Mouse (Mus musculus): Measurements from ENCODE around the gene Sit1. TPM values are rescaled to one million over a fixed set of nuclear protein-coding genes. Genes with fewer than 3 reads are reported as not detected.

The Sit1 gene
- polyA plus RNA-seq, 1 experiment from 2014 or later = not detected

- H3K27ac ChIP-seq (ENCODE audit: low read depth, low read length) = no peak overlapping the region
- H3K4me3 ChIP-seq (ENCODE audit: low read length) = no peak overlapping the region
- peaks cover 7% of the 10 kb centered on the region for H3K27me3 ChIP-seq (replicated peaks; ENCODE audit: control insufficient read depth, insufficient read depth, low read length)
- H3K4me1 ChIP-seq (ENCODE audit: control insufficient read depth, insufficient read depth, low read depth, low read length) = peaks cover 13% of the 10 kb centered on the region
- WGBS = 82% methylated on average over 4 of the region's 4 CpGs
- H3K9me3 ChIP-seq (ENCODE audit: control insufficient read depth, low read length) = no peaks in the 10 kb centered on the region
- H3K36me3 ChIP-seq (ENCODE audit: control insufficient read depth, insufficient read depth, low read length) = no peaks in the 10 kb centered on the region
- no peak for ATAC-seq
- no peak overlapping the region for H3K4me2 ChIP-seq (ENCODE audit: low read length)
- no peak overlapping the region for H3K9ac ChIP-seq (ENCODE audit: low read depth, low read length)
These were observed 20.7 kb upstream of the Sit1 start for GRCm38 (mm10) chr4:43504269-43504668.

GRCm38 (mm10) chr4:43503506-43503905 is 20.0 kb upstream of the Sit1 start:
- H3K9me3 ChIP-seq (ENCODE audit: control insufficient read depth, low read length) = no peaks in the 10 kb centered on the region
- WGBS = 82% methylated on average over 6 of the region's 6 CpGs
- no peak for ATAC-seq

GRCm38 (mm10) chr4:43503041-43503440 is 19.5 kb upstream of the Sit1 start:
- peaks cover 6% of the 10 kb centered on the region for H3K4me1 ChIP-seq (ENCODE audit: control insufficient read depth, insufficient read depth, low read depth, low read length)
- H3K36me3 ChIP-seq (ENCODE audit: control insufficient read depth, insufficient read depth, low read length) = no peaks in the 10 kb centered on the region
- no peaks in the 10 kb centered on the region for H3K9me3 ChIP-seq (ENCODE audit: control insufficient read depth, low read length)
- no peak overlapping the region for H3K4me3 ChIP-seq (ENCODE audit: low read length)
- WGBS = 73% methylated on average over 2 of the region's 2 CpGs
- no peak overlapping the region for H3K9ac ChIP-seq (ENCODE audit: low read depth, low read length)
- H3K27me3 ChIP-seq (replicated peaks; ENCODE audit: control insufficient read depth, insufficient read depth, low read length) = no peaks in the 10 kb centered on the region; the same call in 1 of the 2 replicates
- no peak overlapping the region for H3K4me2 ChIP-seq (ENCODE audit: low read length)
- no peak for ATAC-seq
- H3K27ac ChIP-seq (ENCODE audit: low read depth, low read length) = no peak overlapping the region

More at GRCm38 (mm10) chr4:43503506-43503905, 20.0 kb upstream of the Sit1 start:
- Histone ChIP-seq H3K27ac (ENCODE audit: low read depth, low read length) (no peak overlapping the region), H3K27me3 (replicated peaks; ENCODE audit: control insufficient read depth, insufficient read depth, low read length) (no peaks in the 10 kb centered on the region; the same call in 1 of the 2 replicates), H3K36me3 (ENCODE audit: control insufficient read depth, insufficient read depth, low read length) (no peaks in the 10 kb centered on the region), H3K4me1 (ENCODE audit: control insufficient read depth, insufficient read depth, low read depth, low read length) (peaks cover 11% of the 10 kb centered on the region), H3K4me3 (ENCODE audit: low read length) (no peak overlapping the region), H3K9ac (ENCODE audit: low read depth, low read length) (no peak overlapping the region), H3K4me2 (ENCODE audit: low read length) (no peak overlapping the region)

- Histone ChIP-seq H3K27ac (ENCODE audit: low read depth, low read length) (no peak within 1 kb of the TSS), H3K4me3 (ENCODE audit: low read length) (peak within 1 kb of the TSS; percentile 56), H3K4me1 (ENCODE audit: control insufficient read depth, insufficient read depth, low read depth, low read length) (peaks cover 8% of the 10 kb centered on the region), H3K36me3 (ENCODE audit: control insufficient read depth, insufficient read depth, low read length) (no peaks in the 10 kb centered on the region), H3K9me3 (ENCODE audit: control insufficient read depth, low read length) (no peaks in the 10 kb centered on the region), H3K9ac (ENCODE audit: low read depth, low read length) (peak within 1 kb of the TSS; percentile 65), H3K4me2 (ENCODE audit: low read length) (peak within 1 kb of the TSS; percentile 88), H3K27me3 (replicated peaks; ENCODE audit: control insufficient read depth, insufficient read depth, low read length) (no peaks in the 10 kb centered on the region)
- ATAC-seq = peak; percentile 85
- 6% methylated on average over 50 of the region's 50 CpGs for WGBS
These were observed 16.1 kb upstream of the Sit1 start, which contains the start of gene Arhgef39 for GRCm38 (mm10) chr4:43499407-43500333. Arhgef39 (minus strand) TSS chr4:43499695.

GRCm38 (mm10) chr4:43498983-43499382 is 15.4 kb upstream of the Sit1 start:
- Histone ChIP-seq H3K9ac (ENCODE audit: low read depth, low read length) (peak overlapping the region; percentile 65), H3K4me3 (ENCODE audit: low read length) (peak overlapping the region; percentile 56), H3K27me3 (replicated peaks; ENCODE audit: control insufficient read depth, insufficient read depth, low read length) (no peaks in the 10 kb centered on the region), H3K4me1 (ENCODE audit: control insufficient read depth, insufficient read depth, low read depth, low read length) (peaks cover 14% of the 10 kb centered on the region), H3K4me2 (ENCODE audit: low read length) (peak overlapping the region; percentile 88), H3K27ac (ENCODE audit: low read depth, low read length) (no peak overlapping the region), H3K36me3 (ENCODE audit: control insufficient read depth, insufficient read depth, low read length) (no peaks in the 10 kb centered on the region), H3K9me3 (ENCODE audit: control insufficient read depth, low read length) (no peaks in the 10 kb centered on the region)
- 15% methylated on average over 8 of the region's 8 CpGs for WGBS
- ATAC-seq = no peak

GRCm38 (mm10) chr4:43497946-43498345 is 14.4 kb upstream of the Sit1 start:
- no peak overlapping the region for H3K4me3 ChIP-seq (ENCODE audit: low read length)
- no peak overlapping the region for H3K9ac ChIP-seq (ENCODE audit: low read depth, low read length)
- H3K27ac ChIP-seq (ENCODE audit: low read depth, low read length) = no peak overlapping the region
- H3K36me3 ChIP-seq (ENCODE audit: control insufficient read depth, insufficient read depth, low read length) = no peaks in the 10 kb centered on the region
- H3K4me1 ChIP-seq (ENCODE audit: control insufficient read depth, insufficient read depth, low read depth, low read length) = peaks cover 14% of the 10 kb centered on the region
- no peak for ATAC-seq
- WGBS = 82% methylated on average over 4 of the region's 4 CpGs
- no peaks in the 10 kb centered on the region for H3K9me3 ChIP-seq (ENCODE audit: control insufficient read depth, low read length)
- H3K4me2 ChIP-seq (ENCODE audit: low read length) = peak overlapping the region; percentile 88
- no peaks in the 10 kb centered on the region for H3K27me3 ChIP-seq (replicated peaks; ENCODE audit: control insufficient read depth, insufficient read depth, low read length)

- H3K36me3 ChIP-seq (ENCODE audit: control insufficient read depth, insufficient read depth, low read length) = no peaks in the 10 kb centered on the region
- H3K27ac ChIP-seq (ENCODE audit: low read depth, low read length) = no peak overlapping the region
- no peak for ATAC-seq
- no peak overlapping the region for H3K9ac ChIP-seq (ENCODE audit: low read depth, low read length)
- peaks cover 14% of the 10 kb centered on the region for H3K4me1 ChIP-seq (ENCODE audit: control insufficient read depth, insufficient read depth, low read depth, low read length)
- H3K27me3 ChIP-seq (replicated peaks; ENCODE audit: control insufficient read depth, insufficient read depth, low read length) = no peaks in the 10 kb centered on the region
- 96% methylated on average over 8 of the region's 8 CpGs for WGBS
- H3K4me2 ChIP-seq (ENCODE audit: low read length) = no peak overlapping the region
- H3K9me3 ChIP-seq (ENCODE audit: control insufficient read depth, low read length) = no peaks in the 10 kb centered on the region
- H3K4me3 ChIP-seq (ENCODE audit: low read length) = no peak overlapping the region
These were observed 13.9 kb upstream of the Sit1 start for GRCm38 (mm10) chr4:43497405-43497804.

- Histone ChIP-seq H3K36me3 (ENCODE audit: control insufficient read depth, insufficient read depth, low read length) (no peaks in the 10 kb centered on the region), H3K4me2 (ENCODE audit: low read length) (no peak overlapping the region), H3K27ac (ENCODE audit: low read depth, low read length) (no peak overlapping the region), H3K27me3 (replicated peaks; ENCODE audit: control insufficient read depth, insufficient read depth, low read length) (no peaks in the 10 kb centered on the region), H3K4me1 (ENCODE audit: control insufficient read depth, insufficient read depth, low read depth, low read length) (peaks cover 14% of the 10 kb centered on the region), H3K4me3 (ENCODE audit: low read length) (no peak overlapping the region), H3K9me3 (ENCODE audit: control insufficient read depth, low read length) (no peaks in the 10 kb centered on the region), H3K9ac (ENCODE audit: low read depth, low read length) (no peak overlapping the region)
- no peak for ATAC-seq
- WGBS = 61% methylated on average over 6 of the region's 6 CpGs
These were observed 13.1 kb upstream of the Sit1 start for GRCm38 (mm10) chr4:43496587-43496986.

- Histone ChIP-seq H3K4me1 (ENCODE audit: control insufficient read depth, insufficient read depth, low read depth, low read length) (peaks cover 11% of the 10 kb centered on the region), H3K9me3 (ENCODE audit: control insufficient read depth, low read length) (no peaks in the 10 kb centered on the region), H3K4me3 (ENCODE audit: low read length) (peak overlapping the region; percentile 74), H3K9ac (ENCODE audit: low read depth, low read length) (peak overlapping the region; percentile 90), H3K36me3 (ENCODE audit: control insufficient read depth, insufficient read depth, low read length) (no peaks in the 10 kb centered on the region), H3K27me3 (replicated peaks; ENCODE audit: control insufficient read depth, insufficient read depth, low read length) (no peaks in the 10 kb centered on the region), H3K4me2 (ENCODE audit: low read length) (peak overlapping the region; percentile 74), H3K27ac (ENCODE audit: low read depth, low read length) (peak overlapping the region; percentile 94)
- WGBS = 1% methylated on average over 9 of the region's 9 CpGs
- ATAC-seq = no peak
These were observed 10.3 kb upstream of the Sit1 start for GRCm38 (mm10) chr4:43493846-43494240.

Measured in hindbrain, embryonic 16.5 days (tissue).